Mouse (Mus musculus): ENCODE data around the gene Rnf185.

The Rnf185 gene

DNA sequence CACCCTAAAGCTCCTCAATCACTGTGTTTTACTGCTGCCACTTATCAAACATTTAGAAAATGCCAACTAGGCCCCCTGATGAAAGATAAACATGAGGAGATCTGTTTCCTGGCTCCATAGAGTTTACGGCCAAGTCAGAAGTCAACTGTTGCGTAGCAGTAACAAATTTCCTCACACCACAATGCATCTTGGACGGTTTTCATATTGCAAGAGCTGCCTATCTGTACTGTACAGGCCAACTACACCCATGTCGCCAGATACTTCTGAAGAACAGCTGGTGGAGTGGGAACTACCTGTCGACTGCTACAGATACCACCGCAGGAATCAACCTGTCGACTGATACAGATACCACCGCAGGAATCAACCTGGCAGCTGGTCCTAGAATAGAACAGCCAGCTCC is 7.3 kb downstream of the Rnf185 start:
- in situ Hi-C loops (cut with MboI, MseI), result no loop called here

DNA sequence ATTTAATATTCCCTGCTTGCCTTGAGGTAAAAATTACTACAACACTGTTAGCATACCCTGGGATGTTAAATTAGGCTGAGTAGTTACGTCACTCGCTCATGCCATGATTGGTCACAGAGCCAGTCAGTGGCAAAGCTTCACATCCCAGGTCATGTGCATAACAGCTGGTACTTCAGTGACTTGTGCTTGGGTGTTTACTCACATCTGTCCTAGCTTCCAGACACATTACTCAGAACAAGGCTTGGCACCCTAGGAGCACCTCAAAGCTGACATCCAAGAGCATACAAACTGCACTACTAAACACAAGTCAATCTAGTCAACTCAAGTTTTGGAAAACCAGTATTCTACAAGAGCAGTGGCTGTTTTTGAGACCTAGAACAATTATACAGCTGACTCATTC is 9.1 kb downstream of the Rnf185 start:
- in situ Hi-C loops (cut with MboI, MseI), result no loop called here

DNA sequence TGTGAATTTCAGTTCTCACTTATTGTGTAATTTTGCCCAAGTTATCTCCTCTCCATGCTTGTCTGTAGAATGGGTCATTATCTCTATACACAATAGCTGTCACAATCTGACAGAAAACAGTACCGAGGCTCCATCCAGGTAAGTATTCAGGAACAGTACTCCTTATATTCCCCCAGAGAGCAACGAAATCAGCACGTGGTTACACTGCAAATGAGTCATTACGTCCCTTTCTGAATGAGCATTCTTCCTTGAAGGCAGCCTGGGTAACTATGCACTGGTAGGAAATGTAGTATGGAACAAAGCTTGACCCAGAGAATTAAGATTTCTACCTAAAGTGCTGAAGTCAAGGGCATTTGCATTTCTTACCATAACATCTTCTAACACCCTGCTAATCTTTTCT is 9.5 kb downstream of the Rnf185 start:
- in situ Hi-C loops (cut with MboI, MseI), result no loop called here

DNA sequence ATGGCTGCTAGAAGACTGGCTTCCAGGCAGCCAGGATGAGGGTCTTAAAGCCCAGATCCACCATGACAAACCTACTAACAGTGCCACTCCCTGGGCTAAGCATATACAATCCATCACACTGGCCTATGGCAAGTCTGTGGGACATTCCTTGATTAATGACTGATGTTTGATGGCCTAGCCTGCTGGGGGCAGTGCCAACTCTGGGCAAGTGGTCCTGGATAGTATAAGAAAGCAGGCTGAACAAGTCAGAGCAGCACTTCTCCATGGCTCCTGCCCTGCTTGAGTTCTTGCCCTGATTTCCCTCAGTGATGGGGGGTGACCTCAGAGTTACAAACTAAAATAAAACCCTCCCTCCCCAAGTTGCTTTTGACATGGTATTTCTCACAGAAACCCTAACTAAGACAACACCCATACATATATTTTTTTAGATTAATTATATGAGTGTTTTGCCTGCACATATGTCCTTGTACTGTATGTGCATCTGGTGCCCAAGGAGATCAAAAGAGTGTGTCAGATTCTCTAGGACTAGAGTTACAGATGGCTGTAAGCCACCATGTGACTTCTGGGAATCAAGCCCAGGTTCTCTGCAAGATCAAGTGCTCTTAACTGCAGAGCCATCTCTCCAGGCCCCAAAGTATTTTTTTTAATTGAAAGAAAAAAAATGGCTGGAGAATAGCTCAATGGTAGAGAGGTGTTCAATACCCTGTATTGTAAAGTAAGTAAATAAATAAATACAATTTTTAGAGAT is 10.3 kb downstream of the Rnf185 start:
- in situ Hi-C loops (cut with MboI, MseI), result no loop called here

DNA sequence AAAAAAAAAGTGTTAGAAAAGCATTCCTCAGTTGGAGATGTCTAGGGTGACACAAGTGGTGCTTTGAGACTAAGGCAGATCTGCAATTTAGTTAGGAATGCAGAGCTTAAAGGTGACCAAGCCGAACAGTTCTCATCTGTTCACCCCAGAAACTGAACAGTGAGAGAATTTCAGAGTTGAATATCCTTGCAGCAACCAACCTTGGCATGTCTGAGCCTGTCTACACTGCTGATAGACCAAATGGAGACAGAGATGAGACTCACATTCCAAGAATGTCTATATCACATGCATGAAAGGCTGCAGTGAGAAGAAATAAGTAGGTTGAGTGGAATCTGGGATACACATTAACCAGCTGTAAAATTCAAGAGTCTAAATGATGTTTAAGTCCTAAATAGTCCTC is 14.5 kb downstream of the Rnf185 start:
- in situ Hi-C loops (cut with MboI, MseI), result no loop called here

DNA sequence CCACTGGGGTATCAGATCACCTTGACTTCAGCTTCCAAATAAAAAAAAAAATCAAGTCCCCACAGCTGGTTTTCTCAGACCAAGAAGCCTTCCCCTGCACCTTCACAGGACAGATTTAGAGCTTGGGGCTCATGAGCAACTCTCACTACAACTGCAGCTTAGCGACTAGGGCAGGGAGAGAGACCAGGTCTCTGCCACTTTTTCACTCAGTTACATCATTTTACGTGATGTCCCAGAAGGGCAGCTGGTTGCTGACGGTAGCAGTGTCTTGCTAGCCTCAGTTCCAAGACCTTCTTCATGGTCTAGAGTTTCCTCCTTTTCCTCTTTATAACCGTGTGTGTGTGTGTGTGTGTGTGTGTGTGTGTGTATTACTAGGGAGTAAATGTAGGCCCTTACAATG is 18.4 kb downstream of the Rnf185 start:
- in situ Hi-C loops (cut with MboI, MseI), result no loop called here

DNA sequence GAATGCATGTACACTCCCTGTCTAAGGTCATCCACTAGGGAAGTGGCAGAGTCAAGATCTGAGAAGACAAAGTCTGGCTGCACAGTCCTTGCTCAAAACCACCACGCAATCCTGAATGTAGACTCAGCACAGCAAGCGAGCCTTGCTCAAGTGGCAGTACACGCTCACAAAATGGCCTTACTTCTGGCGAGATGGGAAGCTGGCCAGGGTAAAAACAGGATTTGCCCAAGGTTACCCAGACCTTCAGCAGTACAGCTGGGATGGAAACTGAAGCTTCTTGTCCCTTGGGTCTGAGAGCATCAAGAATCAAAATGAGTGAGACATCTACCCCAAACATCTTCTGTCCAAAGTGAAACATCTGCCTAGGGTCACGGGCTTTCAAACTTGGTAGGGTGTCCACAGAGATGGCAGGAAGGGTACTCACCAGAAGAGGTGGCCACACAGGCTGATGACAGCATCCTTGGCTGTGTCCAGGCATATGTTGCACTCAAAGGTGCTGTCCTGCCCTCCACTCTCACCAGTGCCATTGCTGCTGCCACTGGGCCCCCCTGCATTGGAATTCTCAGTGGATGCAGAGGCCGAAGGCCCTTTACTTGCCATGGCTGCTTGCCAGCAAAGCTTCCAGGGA is 20.1 kb downstream of the Rnf185 start:
- in situ Hi-C loops (cut with MboI, MseI), result no loop called here

DNA sequence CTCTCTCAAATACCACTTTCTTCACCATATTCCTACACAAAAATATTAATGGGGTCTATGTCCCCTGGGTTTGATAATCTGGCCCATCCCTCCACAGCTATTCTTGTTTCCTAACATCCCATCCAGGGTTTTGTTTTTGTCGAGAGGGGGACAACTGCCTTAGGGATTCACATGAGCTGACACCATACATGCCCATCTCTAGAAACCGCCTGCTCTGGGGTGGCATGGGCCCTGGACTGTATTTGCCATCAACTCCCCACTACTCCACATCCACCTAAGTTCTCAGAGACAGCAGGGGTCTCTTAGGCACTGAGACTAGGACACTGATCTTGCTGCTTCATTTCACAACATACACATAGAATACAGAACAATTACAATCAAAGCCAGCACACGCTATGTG is 20.6 kb downstream of the Rnf185 start:
- in situ Hi-C loops (cut with MboI, MseI), result no loop called here

DNA sequence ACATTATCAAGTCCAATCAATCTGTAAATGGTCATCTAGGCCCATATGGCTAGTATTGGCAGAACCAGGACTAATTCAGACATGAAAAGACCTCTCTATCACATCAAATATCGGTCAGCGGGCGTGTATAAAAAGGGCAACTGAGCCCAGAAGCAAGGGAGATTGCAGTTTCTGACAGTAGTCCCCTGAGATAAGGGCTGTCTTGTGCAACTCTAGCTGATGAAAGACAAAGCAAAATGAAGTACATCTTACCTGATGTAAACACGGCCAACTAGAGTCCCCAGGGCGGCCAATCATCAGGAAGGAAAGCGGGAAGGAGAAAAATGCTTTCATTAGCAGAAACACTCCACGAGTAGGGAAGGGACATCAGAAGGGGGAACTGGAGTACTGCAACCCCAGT is 23.5 kb downstream of the Rnf185 start:
- in situ Hi-C loops (cut with MboI, MseI), result no loop called here

DNA sequence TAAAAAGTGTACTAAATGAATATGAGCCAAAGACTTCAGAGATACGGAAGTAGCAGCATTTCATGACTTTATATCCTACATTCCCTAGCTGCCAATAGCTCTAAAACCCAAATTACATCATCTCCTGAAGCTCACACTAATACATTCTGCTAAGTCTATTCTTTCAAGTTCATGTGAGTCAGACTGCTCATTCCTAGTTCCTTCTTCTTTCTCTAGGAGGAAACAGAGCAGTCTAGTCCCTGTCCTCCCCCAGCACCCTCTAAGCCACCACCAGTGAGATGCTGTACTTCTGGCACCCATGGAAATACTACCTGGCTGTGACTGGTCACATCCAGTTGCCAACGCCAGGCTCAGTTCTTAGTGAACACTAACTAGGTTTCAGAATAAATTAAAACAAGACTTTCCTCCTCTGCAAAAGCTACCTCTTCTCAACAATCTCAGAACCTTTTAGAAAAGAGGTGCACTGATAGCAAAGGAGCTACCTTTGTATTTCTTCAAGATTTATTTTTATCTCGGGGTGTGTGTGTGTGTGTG is 24.4 kb downstream of the Rnf185 start:
- in situ Hi-C loops (cut with MboI, MseI), result no loop called here

DNA sequence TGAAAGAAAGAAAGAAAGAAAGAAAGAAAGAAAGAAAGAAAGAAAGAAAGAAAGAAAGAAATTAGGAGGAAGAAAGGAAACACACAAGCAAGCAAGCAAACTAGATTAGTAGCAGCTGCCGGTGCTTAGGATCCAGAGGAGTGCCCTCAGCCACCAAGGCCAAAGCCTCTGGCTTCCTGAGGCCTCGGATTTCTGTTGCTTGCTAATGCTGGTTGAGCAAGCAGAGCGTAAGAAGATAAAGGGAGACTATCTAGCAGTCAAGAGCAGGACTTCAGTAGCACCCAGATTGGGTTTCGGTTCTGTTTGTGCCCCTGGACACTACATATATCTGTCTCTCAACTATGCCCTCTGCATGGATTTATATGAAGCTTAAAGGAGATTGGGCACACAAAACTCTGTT is 29.9 kb downstream of the Rnf185 start:
- in situ Hi-C loops (cut with MboI, MseI), result no loop called here

DNA sequence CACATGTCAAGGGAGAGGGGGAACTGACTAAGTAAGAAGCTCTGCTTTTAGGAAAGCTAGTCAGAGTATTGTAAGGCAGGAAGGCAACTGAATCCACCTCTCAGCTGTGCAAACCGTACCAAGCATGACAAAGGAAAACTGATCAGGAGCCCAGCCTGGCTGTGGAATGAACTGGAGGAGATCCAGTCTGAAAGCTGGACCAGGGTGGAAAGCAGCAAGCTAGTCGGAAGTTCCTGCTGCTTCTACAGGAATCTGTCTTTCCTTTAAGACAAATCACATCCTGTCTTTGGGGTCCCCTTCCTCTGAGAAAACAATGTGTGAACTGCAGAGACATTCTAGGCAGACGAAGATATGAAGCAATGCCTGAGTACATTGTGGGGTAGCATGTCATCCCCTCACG is 33.4 kb downstream of the Rnf185 start:
- in situ Hi-C loops (cut with MboI, MseI), result no loop called here

DNA sequence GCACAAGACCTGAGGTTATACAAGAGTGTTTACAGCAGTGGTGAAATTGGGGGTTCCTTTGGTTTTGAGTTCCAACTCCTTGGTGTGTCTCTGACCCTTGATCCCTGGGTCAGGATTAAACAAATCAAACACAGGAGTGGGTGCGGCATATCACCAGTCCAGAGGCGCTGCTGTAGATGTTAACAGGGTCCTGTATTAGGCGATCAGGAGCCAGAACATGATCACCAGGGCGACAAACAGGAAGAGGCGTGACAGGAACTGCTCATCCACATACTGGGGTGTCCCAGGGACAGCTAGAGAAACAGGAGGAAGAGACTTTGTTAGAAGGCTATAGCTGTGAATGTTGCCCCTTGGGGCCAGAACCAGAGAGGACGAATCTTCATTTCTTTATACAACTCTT is 34.4 kb downstream of the Rnf185 start:
- in situ Hi-C loops (cut with MboI, MseI), result no loop called here

DNA sequence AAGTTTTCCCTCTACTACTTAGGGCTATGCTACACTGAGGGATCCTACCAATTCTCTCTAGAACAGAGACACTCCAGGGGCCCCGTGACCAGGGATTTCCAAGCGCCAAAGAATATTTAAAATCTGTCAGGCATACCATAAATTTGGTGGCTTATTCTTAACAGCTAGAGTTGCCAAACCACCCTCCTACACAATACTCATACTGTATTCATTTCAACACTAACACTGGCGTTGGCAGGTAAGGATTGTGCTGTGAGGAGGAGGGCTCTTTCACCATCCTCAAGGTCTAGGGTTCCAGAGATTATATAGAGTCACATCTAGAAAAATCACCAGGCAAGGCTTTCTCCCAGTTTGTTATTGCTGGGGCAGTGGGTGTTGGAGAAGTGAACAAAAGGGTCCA is 35.8 kb downstream of the Rnf185 start:
- in situ Hi-C loops (cut with MboI, MseI), result no loop called here

DNA sequence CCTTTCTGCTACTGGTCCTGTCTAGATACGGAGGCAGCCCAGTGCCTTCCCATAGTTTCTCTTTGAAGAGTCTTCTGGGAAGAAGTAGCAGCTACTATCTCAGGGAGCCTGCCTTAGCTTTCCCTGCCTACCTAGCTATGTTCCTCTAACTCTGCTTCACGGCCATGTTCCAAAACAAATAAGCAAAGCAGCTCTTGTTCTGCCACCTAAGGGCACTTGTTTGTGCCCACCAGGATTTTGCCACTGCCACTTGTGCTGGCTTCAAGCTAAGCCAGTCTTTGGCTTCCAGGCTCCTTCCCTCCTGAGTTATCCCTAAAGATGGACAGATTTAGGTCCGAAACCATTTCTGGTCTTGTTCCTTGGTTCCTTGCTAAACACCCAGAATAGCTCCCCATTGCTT is 40.1 kb downstream of the Rnf185 start:
- in situ Hi-C loops (cut with MboI, MseI), result no loop called here

DNA sequence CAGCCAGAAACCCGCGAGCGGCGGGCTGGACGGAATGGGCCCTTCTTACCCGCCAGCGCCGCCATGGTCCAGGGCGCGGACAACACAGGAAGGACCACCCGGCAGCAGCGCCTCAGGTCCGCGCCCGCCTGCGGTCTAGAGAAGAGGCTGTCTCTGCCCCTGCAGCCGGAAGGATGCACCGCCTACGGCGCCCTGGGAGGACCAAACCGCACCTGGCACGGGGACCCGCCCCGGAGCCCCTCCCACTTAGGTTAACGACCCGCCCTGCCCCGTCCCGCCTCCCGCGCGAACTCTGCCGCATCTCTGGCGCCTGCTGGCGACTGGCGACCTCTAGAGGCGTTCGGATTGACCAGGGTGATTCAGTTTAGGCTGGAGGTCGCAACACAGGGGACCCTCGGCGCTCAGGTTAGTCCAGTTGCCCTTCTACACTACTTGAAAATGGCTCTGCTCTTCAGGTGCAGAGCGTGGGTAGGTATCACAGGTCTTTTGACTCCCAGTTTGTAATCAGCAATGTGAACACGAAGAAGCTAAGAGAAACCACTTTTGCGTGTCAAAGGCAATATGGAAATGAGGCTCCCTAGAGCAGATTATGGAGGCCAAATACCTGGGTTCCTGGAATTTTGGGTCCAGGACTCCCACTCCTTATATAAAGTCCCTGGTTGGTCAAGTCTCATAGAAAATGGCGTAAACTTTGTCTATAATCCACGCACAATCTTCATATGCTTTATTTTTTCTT is 43.0 kb downstream of the Rnf185 start, which contains the start of gene Limk2:
TSS of gene Limk2 (minus strand) at position 193 of the 736 bp plus-strand sequence.
- in situ Hi-C loops (cut with MboI, MseI), result no loop called here

DNA sequence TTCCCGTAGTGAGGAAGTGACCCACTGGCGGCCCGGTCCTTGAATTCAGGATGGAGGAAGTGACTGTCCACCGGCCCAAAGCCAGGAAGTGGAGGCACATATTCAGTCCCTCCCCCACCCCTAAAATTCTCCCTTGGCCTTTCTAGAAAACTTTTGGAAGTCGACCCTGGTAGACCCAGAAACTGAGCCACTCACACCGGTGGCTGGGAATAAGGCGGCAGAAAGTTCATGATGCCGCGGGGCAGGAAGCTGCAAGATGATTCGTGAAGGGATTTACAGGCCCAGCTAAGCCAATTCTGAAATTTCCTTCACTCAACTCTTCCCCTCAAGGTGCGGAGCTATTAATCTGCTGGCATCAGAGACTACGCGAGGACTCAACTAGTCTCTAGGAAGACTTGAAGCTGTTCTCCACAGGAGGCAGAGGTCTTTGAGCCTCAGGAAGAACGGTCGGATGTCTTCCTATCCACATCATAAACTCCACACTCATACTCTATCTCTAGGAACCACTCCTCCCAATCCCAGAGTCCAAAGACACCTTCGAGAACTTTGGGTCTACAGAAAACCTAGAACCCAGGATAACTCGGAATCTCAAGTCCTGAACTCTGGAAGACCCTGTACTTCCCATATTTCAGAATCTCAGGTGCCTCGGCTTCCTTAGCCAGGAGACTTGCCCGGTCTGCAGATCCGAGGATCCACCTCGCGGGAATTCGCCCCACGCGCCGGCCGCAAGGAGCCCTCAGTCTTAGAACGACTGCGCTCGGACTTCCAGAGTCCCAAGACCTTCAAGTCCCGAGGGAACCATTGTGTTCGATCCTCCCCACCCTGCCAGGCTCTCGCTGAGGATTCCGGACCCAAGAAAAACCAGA is 43.8 kb downstream of the Rnf185 start:
- in situ Hi-C loops (cut with MboI, MseI), result no loop called here

DNA sequence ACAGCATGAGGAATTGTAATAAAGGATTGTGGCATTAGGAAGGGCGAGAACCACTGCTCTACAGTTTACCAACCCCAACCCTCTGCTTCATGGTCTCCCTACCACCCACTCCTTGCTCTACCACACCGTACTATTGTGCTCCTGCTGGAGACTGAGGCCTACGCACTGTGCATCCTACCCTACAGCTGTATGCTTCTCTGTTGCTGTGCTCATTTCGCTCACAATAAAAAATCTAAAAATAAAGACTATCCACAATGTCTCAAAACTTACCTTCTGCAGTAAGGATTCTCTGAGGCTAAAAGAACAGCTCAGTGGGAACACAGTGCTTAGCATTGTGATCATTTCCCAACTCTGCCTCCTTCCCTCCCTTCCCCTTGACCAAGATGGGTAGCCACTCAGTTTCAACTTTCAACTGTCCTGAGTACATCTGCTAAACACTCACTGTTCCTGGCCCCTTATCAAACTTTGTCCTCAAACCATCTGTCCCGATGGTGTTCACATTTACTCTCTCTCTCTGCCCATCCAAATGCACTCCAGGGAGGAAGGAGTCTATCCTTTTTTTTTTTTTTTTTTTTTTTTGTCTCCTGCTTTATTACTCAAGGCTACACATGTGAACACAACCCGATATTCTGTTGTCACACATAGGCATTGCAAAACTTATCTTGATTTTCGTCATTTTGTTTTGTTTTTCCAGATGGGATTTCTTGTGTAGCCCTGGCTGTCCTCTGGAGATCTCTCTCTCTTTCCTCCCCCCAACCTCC is 47.7 kb downstream of the Rnf185 start:
- in situ Hi-C loops (cut with MboI, MseI), result no loop called here

DNA sequence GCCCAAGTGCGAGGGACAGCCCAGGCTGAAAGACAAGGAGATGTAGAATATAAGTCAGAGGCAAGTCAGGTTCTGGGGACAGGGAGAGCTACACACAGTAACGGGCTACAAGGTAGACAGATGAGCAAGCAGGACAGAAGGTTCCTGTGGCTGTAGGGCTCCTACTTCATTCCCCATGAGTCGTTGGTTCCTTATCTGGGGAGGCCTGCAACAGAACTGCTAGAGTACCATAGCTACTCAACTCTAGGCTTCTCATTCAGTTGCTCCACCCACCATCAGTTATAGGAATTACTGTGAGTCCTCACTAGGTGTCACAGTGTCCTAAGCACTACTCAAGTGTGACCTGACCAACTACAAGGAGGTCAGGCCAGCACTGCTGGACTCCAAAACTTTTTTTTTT is 49.1 kb downstream of the Rnf185 start:
- in situ Hi-C loops (cut with MboI, MseI), result no loop called here

DNA sequence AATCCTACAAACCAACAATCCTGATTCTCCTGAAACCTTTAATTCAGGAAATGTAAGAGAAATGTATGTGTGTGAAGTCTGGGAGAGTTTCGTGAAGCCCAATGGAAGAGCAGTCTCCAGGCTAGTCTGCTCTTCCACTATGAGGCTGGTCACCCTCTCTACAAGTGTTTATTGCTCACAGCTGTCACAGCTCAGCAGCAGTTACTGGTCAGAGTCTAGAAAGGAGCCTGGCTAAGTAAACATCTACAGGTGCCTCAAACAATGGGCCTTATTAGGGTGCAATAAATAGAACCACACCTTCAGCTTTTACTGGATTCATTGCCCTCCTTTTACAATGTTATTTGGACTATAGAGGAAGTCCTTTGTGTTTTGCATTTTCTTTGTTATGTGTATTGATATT is 53.8 kb downstream of the Rnf185 start:
- in situ Hi-C loops (cut with MboI, MseI), result loop anchor here (5.0 kb wide), 1 partner anchor 51 kb away; no protein-coding TSS in a partner anchor

DNA sequence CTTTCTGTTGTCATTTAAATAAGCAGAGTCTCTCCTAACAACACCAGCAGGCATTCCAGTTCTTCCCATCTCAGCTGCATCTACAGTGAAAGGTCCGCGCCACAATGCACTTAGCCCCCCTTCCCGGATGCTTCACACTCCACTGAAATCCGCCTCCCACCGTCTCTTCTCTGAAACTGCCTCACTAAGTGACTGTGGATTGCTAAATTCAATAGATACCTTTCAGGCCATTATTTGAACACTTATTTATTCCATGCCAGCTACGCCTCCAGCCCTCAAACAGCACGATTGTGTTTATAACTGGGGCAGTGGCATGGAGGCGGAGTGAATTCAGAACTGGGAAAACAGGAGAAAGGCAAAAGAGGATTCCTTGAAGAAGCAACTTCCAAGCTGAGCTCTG is 55.6 kb downstream of the Rnf185 start:
- in situ Hi-C loops (cut with MboI, MseI), result loop anchor here (5.0 kb wide), 1 partner anchor 49 kb away; no protein-coding TSS in a partner anchor

All from T-helper 1 cell (primary cell).